Mouse (Mus musculus): Measurements from ENCODE around the gene Cfd. TPM values are rescaled to one million over a fixed set of nuclear protein-coding genes. Genes with fewer than 3 reads are reported as not detected.

Gene Cfd
- total and polyA plus RNA-seq, 3 experiments = 0.26 TPM; not detected in 2

GRCm38 (mm10) chr10:79896306-79896705 lies 5.7 kb downstream of the Cfd start:
- H3K4me1 ChIP-seq (ENCODE audit: control insufficient read depth in 1 of 2, insufficient read depth in 2 of 2) = peaks cover 9 to 46% of the 10 kb centered on the region in 2 experiments
- peaks cover 18 to 70% of the 10 kb centered on the region in 2 experiments for H3K36me3 ChIP-seq (replicated peaks in 1 of 2; ENCODE audit: control insufficient read depth in 1 of 2, insufficient read depth in 1 of 2, low read length in 1 of 2)
- dilution Hi-C loops (cut with MboI; ENCODE audit: extremely low pct_ligation_motif_present, extremely low pct_unique_long_range_greater_than_20kb, low sequenced_read_pairs) = no loop called here

GRCm38 (mm10) chr10:79896814-79897213 lies 6.2 kb downstream of the Cfd start:
- DNase-seq (ENCODE audit: extremely low read depth) = no peak
- dilution Hi-C loops (cut with MboI; ENCODE audit: extremely low pct_ligation_motif_present, extremely low pct_unique_long_range_greater_than_20kb, low sequenced_read_pairs) = no loop called here
- H3K9ac ChIP-seq (ENCODE audit: insufficient read depth, low read depth) = no peak overlapping the region
- no peak overlapping the region for H3K4me2 ChIP-seq (ENCODE audit: insufficient read depth, low read depth, poor library complexity, severe bottlenecking)
- no peaks in the 10 kb centered on the region for H3K79me2 ChIP-seq (replicated peaks; ENCODE audit: control insufficient read depth, extremely low read depth, insufficient read depth, poor library complexity, severe bottlenecking)
- TF ChIP-seq GABPA (IDR thresholded peaks at IDR 0.05; ENCODE audit: insufficient replicate concordance, low read depth, low read length) (no peak), EP300 (IDR thresholded peaks at IDR 0.05; ENCODE audit: low read length) (no peak), MAFK (IDR thresholded peaks at IDR 0.05; ENCODE audit: insufficient replicate concordance, low read length) (no peak), USF1 (IDR thresholded peaks at IDR 0.05; ENCODE audit: low read depth, low read length) (no peak), BHLHE40 (IDR thresholded peaks at IDR 0.05; ENCODE audit: low read depth, low read length) (no peak), NELFE (IDR thresholded peaks at IDR 0.05; ENCODE audit: low read depth, low read length) (no peak), ZMIZ1 (IDR thresholded peaks at IDR 0.05; ENCODE audit: low read depth, low read length) (no peak), KAT2A (IDR thresholded peaks at IDR 0.05; ENCODE audit: insufficient replicate concordance, low read length) (no peak), ZNF384 (IDR thresholded peaks at IDR 0.05; ENCODE audit: low read depth, low read length) (no peak), RCOR1 (conservative IDR thresholded peaks at IDR 0.05; ENCODE audit: low read depth, low read length) (no peak), JUN (IDR thresholded peaks at IDR 0.05; ENCODE audit: insufficient read depth, low read depth, low read length) (no peak), ZKSCAN1 (IDR thresholded peaks at IDR 0.05; ENCODE audit: borderline replicate concordance, low read depth, low read length) (no peak), RAD21 (IDR thresholded peaks at IDR 0.05; ENCODE audit: low read depth, low read length) (no peak), E2F4 (IDR thresholded peaks at IDR 0.05; ENCODE audit: insufficient replicate concordance, low read depth, low read length) (no peak), POLR2A (IDR thresholded peaks at IDR 0.05; ENCODE audit: low read depth, low read length) (no peak), MAZ (IDR thresholded peaks at IDR 0.05; ENCODE audit: low read depth, low read length) (no peak)
- in situ Hi-C loops (cut with MboI; ENCODE audit: low pct_ligation_motif_present, low pct_unique_long_range_greater_than_20kb, low sequenced_read_pairs) = no loop called here
- no peaks in the 10 kb centered on the region for H3K27me3 ChIP-seq (replicated peaks)
- H3K9me3 ChIP-seq (replicated peaks; ENCODE audit: low read length) = no peaks in the 10 kb centered on the region
- peaks cover 18 to 74% of the 10 kb centered on the region in 2 experiments for H3K36me3 ChIP-seq (replicated peaks in 1 of 2; ENCODE audit: control insufficient read depth in 1 of 2, insufficient read depth in 1 of 2, low read length in 1 of 2)
- no peak overlapping the region for H3K4me3 ChIP-seq (replicated peaks in 1 of 3; ENCODE audit: low read depth in 2 of 3, low read length in 2 of 3, poor library complexity in 1 of 3)
- no peak overlapping the region for H3K27ac ChIP-seq (ENCODE audit: insufficient read depth, low read depth)
- peaks cover 9 to 50% of the 10 kb centered on the region in 2 experiments for H3K4me1 ChIP-seq (ENCODE audit: control insufficient read depth in 1 of 2, insufficient read depth in 2 of 2)

More at GRCm38 (mm10) chr10:79896306-79896705, 5.7 kb downstream of the Cfd start:
- no peak overlapping the region for H3K4me3 ChIP-seq (replicated peaks in 1 of 3; ENCODE audit: low read depth in 2 of 3, low read length in 2 of 3, poor library complexity in 1 of 3)
- H3K27ac ChIP-seq (ENCODE audit: insufficient read depth, low read depth) = no peak overlapping the region
- no peak for DNase-seq (ENCODE audit: extremely low read depth)
- H3K79me2 ChIP-seq (replicated peaks; ENCODE audit: control insufficient read depth, extremely low read depth, insufficient read depth, poor library complexity, severe bottlenecking) = no peaks in the 10 kb centered on the region
- in situ Hi-C loops (cut with MboI; ENCODE audit: low pct_ligation_motif_present, low pct_unique_long_range_greater_than_20kb, low sequenced_read_pairs) = no loop called here
- no peak overlapping the region for H3K9ac ChIP-seq (ENCODE audit: insufficient read depth, low read depth)
- H3K4me2 ChIP-seq (ENCODE audit: insufficient read depth, low read depth, poor library complexity, severe bottlenecking) = no peak overlapping the region
- H3K9me3 ChIP-seq (replicated peaks; ENCODE audit: low read length) = no peaks in the 10 kb centered on the region
- peaks cover under 1% of the 10 kb centered on the region for H3K27me3 ChIP-seq (replicated peaks)
- TF ChIP-seq NRF1 (IDR thresholded peaks at IDR 0.05; ENCODE audit: low read depth, low read length) (no peak), UBTF (IDR thresholded peaks at IDR 0.05; ENCODE audit: low read depth, low read length) (no peak), CHD2 (IDR thresholded peaks at IDR 0.05; ENCODE audit: low read length) (no peak), TCF12 (IDR thresholded peaks at IDR 0.05; ENCODE audit: low read depth, low read length) (no peak), MAFK (IDR thresholded peaks at IDR 0.05; ENCODE audit: insufficient replicate concordance, low read length) (no peak)
